Mouse (Mus musculus): ENCODE measurements at regions not wholly inside any gene's neighbourhood (a gene's known extent, or its start where the extent isn't known, plus 50 kb on each side); places are given as distances from the start of the nearest gene placed in this dataset.

- no peak for DNase-seq (ENCODE audit: low spot score in 2 of 2)
Observed at GRCm38 (mm10) chr2:128473241-128473954, 117.6 kb upstream of the Spdye4c start.

DNA sequence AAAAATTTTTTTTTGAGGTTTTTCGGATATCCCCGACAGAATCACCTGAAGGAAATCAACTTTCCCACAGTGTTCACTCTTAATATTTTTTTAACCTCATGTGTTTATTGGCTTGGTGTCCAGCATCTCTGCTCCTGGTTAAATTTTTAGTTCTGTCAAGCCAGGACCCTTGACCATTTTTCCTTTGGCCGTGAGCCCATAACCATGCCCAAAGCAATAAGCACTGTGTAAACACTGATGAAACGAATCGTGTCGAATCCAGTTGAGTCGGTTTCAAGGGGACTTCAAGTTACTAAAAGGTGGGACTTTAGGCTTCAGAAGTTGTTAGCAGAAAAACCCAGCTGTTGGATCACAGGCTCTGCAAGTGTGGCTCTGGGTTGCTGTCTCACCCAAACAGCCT lies 117.0 kb upstream of the Spdye4c start:
- no peak for DNase-seq (ENCODE audit: low spot score in 2 of 2)

- no peak for DNase-seq (ENCODE audit: low spot score in 2 of 2)
Observed at GRCm38 (mm10) chr2:128477242-128477641, 113.8 kb upstream of the Spdye4c start.

GRCm38 (mm10) chr2:128491217-128491877 lies 99.7 kb upstream of the Spdye4c start:
- DNase-seq (ENCODE audit: low spot score in 2 of 2): no peak

- no peak for DNase-seq (ENCODE audit: low spot score in 2 of 2)
Observed at GRCm38 (mm10) chr2:128493871-128494270, 97.1 kb upstream of the Spdye4c start.

- peak in 1 of 2 experiments; percentile 8 for DNase-seq (ENCODE audit: low spot score in 2 of 2)
Observed at GRCm38 (mm10) chr2:128497891-128498290, 93.1 kb upstream of the Spdye4c start.

DNA sequence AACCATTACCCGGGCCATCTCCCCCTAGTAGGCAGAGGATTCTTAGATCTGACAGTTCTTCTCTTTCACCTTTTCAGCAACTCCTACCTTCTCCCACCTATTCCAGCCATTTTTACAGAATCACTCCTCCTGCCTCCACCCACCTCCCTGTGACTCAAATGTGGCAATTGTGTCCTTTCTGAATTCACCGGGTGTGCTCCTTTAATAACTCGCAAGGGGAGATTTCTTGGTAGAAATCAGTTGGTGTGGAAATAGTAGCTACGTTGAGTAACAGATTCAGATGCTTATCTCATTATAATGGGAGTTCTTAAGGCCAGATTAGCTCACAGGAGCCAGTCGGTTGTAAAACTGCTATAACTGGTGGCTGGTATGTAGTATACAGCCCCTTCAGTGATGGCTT lies 92.4 kb upstream of the Spdye4c start:
- peak; percentile 8 to 18 for DNase-seq (ENCODE audit: low spot score in 2 of 2)

GRCm38 (mm10) chr2:128499575-128500184 lies 91.3 kb upstream of the Spdye4c start:
- no peak for DNase-seq (ENCODE audit: low spot score in 2 of 2)

DNA sequence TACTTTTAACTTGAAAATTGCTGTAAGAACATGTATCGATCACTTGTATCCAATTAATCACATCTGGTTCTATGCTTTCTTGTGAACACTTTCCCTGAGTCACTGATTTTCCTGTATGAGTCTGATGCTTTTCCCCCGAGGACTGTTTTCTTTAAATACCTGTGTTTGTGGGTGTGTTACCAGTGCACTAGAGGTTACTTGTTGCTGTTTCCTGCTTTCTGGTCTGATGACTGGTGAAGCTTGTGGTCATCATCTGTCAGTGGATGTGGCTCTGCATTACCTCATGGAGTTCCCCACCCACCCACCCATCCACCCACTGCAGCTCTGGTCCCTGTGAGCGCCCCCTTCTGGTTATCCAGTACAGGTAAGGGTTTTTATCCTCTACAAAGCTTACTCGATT lies 88.3 kb upstream of the Spdye4c start:
- no peak for DNase-seq (ENCODE audit: low spot score in 2 of 2)

- no peak for DNase-seq (ENCODE audit: low spot score in 2 of 2)
Observed at GRCm38 (mm10) chr2:128503136-128503935, 87.7 kb upstream of the Spdye4c start.

DNA sequence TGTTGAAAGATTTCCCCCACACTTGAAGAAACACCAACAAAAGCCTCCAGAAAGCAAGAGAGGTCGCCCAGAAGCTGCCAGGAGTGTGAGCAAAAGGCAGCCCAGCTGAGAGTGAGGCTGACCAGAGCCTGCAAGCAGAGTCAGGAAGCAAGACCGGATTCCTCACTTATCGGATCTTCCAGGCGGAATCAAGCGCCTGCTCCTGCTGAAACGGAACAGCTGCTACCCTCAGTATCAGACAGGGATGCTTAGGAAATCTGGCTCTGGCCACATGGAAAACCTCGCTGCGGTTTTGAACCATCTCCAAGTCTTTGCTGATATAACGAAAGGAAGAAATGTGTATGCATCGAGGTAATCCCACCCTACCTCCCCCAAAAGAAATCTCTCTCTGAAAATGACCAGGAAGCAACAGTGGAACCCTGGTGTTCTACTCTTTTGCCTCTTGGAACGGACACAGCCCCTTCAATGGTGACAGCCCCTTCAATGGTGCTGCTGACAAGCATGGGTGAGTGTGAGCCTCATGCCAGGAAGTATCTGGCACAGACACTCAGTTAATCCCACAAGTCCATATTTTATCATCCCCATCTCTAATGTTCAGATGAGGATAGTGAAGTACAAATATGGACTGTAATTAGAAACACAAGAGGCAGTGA lies 83.3 kb upstream of the Spdye4c start:
- no peak for DNase-seq (ENCODE audit: low spot score in 2 of 2)

GRCm38 (mm10) chr2:128508244-128508605 lies 82.8 kb upstream of the Spdye4c start:
- no peak for DNase-seq (ENCODE audit: low spot score in 2 of 2)

GRCm38 (mm10) chr2:128511291-128511690 lies 79.7 kb upstream of the Spdye4c start:
- no peak for DNase-seq (ENCODE audit: low spot score in 2 of 2)

DNA sequence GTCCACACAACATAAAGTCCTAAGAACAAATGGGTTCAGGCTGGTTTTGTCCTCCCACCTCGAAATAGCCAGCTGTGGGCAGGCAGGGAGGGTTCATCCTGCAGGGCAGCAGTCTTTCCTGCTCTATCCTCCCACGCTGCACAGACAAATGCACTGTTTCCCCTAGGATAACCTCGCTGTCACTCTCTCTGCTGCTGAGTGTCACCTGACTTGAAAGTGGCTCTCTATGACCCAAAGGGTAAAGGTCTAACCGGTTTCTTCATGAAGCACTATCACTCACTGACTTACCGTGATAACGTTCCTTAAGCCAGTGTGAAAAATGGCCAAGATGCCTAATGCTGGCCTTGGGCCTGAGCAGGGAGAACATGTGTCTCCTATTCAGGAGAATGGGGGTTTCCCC lies 78.2 kb upstream of the Spdye4c start:
- DNase-seq (ENCODE audit: low spot score in 2 of 2): no peak

- no peak for DNase-seq (ENCODE audit: low spot score in 2 of 2)
Observed at GRCm38 (mm10) chr2:128514463-128515290, 76.3 kb upstream of the Spdye4c start.

GRCm38 (mm10) chr2:128515701-128516100 lies 75.3 kb upstream of the Spdye4c start:
- DNase-seq (ENCODE audit: low spot score in 2 of 2): no peak

DNA sequence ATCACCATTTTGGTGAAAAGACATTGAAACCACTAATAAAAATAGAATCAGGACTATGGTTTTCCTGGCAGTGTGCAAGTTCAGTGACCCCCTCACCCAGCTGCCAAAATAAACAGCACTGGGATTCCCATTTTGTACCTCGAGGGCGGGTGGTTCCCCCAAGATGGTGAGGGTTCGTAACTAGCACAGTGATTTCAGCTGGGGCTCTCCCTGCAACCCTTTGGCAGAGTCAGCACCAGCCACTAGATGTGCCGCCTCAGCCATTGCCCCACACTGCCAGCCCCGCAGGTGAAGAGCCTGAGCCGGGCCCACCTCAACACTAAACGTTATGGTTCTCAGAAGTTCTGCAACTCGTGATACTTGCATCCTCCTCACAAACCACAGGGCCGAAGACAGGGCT lies 74.3 kb upstream of the Spdye4c start:
- DNase-seq (ENCODE audit: low spot score in 2 of 2): no peak

GRCm38 (mm10) chr2:128518142-128518541 lies 72.9 kb upstream of the Spdye4c start:
- no peak for DNase-seq (ENCODE audit: low spot score in 2 of 2)

DNA sequence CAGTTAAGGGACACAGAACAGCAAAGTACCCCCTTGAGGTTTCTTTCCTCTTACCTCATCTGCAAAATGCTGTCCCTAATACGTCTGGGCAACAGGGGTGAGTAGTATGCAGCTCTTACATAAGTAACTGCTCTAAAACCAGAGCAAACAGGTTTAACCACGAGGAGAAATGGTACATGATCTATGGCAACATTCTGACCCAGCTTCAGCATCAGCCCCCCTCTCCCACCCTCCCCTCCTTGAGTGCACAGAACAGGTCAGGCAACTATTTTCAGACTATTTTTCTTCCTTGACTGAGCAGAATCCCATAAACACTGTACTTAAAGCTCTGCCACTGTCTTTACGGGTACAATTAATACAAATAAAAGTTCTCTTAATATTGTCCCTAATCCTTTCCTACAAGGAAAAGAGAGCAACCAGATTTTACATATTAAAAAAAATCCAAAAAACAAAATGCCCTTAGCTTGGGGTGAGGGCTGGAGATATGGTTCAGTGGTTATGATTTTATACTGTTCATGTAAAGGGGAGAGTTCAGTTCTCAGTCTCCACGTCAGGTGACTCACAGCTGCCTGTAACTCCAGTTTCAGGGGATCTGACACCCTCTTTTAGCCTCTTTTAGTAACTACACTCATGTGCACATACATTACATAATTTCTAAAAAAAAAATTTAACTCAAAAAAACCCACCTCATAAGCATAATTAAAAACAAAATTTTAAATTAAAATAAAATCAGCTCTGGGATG lies 69.1 kb upstream of the Spdye4c start:
- no peak for DNase-seq (ENCODE audit: low spot score in 2 of 2)

GRCm38 (mm10) chr2:128523425-128524108 lies 67.4 kb upstream of the Spdye4c start:
- no peak for DNase-seq (ENCODE audit: low spot score in 2 of 2)

All from left cerebral cortex, adult 9 months (tissue).